Mouse (Mus musculus) mesoderm, embryonic 11.5 days (tissue): ENCODE data around the gene Madd.

Experiments used
- DNase-seq: peaks from one replicate; pipeline ENCODE4 v3.0.0-alpha.2; 2012; ENCODE audit warnings: low read depth, low spot score

Gene Madd

DNA sequence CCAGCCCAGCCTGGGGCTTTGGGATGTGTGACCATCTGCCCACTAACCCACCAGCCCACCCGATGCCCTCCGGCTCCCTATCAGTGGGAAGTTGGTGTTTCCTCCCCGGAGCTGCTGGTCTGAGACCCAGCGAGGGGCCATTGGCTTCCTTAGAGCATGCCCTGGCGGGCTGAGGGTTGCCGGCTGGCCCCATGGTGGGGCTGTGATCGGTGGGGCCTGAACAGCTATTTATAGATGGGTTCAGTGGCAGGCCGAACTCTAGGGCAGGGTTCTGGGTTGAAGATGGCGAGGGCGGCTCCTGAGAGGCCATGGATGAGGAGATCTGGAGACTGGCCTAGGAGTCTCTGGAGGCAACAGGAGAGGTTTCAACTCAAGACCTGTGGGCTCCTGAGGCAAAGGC, 86.6 kb downstream of the Madd start:
- no peak for DNase-seq

DNA sequence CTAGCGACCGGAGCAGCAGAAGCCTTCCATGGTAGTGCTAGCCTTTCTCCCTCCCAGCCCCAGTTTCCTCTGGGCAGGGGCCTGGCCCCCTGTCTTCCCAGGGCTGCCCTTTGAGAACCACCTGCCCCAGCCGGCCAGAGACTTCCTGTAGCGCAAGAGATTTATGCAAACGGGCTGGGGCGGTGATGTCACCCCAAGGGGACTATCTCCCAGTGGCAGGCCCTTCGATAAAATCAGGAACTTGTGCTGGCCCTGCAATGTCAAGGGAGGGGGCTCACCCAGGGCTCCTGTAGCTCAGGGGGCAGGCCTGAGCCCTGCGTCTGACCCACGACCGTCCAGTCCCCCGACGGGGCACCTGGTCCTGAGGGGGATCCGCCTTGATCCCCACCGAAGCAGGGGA, 87.1 kb downstream of the Madd start:
- DNase-seq: no peak

DNA sequence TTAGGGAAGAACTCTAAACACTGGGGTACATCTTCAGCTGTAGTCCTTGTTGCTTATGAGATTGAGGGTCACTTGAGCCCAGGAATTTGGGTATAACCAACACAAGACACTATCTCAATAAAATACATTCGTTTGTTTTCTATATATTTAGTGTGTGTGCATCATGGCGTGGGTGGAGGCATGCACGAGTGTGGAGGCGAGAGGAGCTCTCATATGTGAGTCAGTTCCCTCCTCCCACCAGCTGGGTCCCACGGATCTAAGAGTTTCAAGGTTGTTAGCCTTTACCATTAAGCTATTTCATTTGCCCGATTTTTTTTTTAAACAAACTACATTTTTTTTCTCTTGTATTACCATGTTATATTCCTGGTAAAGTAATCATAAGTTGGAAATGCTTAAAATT, 92.8 kb downstream of the Madd start:
- DNase-seq: no peak

GRCm38 (mm10) chr2:91090208-91090607, 93.4 kb downstream of the Madd start:
- no peak for DNase-seq

- no peak for DNase-seq
These were observed 94.7 kb downstream of the Madd start for GRCm38 (mm10) chr2:91088987-91089386.

- DNase-seq: no peak
These were observed 96.2 kb downstream of the Madd start for GRCm38 (mm10) chr2:91087453-91087852.
